Comparison of ENCODE assay signal across 17 mouse cellular contexts in the genomic region with DNA sequence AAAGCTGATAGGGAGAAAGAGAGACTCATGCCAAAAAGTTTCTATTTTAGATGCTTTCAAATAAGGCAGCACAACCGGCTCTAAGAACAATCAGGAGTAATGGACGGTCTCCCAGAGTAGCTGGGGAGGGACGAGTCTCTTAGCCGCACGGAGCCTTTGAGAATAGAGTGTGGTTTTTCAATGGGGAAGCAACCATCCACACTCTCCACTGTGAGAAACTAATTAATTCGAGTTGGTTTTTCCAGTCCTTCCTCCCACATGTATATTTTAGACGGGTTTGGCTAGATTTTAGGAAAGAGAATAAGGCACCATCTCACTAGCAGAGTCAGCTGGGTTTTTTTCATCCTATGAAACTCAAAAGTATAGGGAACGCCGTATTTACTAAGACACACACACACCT.
"Had no signal": no experiment of that assay in that cellular context is flagged by ENCODE, and none has a peak within 500 bp of the region (broad histone marks: within the 10 kb centered on the region; RNA-seq: fewer than 3 reads in every experiment).

No protein-coding gene starts in this region.

- H3K9me3 ChIP-seq: neural tube, embryonic 12.5 days; neural tube, embryonic 13.5 days; neural tube, embryonic 15.5 days; stomach, embryonic 15.5 days had no signal

- DNase-seq: retina, postnatal 1 day; right cerebral cortex, adult 18-20 months; right cerebral cortex, postnatal 14 days; right cerebral cortex, postnatal 25 days; right cerebral cortex, postnatal 4 days; spleen, adult 18-20 months; thymus, adult 18-20 months; thymus, adult 2 months; thymus, postnatal 14 days; thymus, postnatal 25 days; thymus, postnatal 36 days; thymus, postnatal 4 days had no signal

- H3K4me3 ChIP-seq: neural tube, embryonic 12.5 days; neural tube, embryonic 13.5 days; neural tube, embryonic 15.5 days; stomach, embryonic 15.5 days had no signal

- H3K27me3 ChIP-seq: neural tube, embryonic 12.5 days; neural tube, embryonic 13.5 days; neural tube, embryonic 15.5 days; stomach, embryonic 15.5 days had no signal

- H3K36me3 ChIP-seq: neural tube, embryonic 12.5 days; neural tube, embryonic 13.5 days; neural tube, embryonic 15.5 days; stomach, embryonic 15.5 days had no signal

- H3K27ac ChIP-seq: neural tube, embryonic 12.5 days; neural tube, embryonic 13.5 days; neural tube, embryonic 15.5 days; stomach, embryonic 15.5 days; stomach, postnatal 0 days had no signal

- H3K4me1 ChIP-seq: stomach, embryonic 15.5 days had no signal
